Mouse (Mus musculus): ENCODE results near the gene Lrrc46. TPM values are rescaled to one million over a fixed set of nuclear protein-coding genes. Genes with fewer than 3 reads are reported as not detected.

Gene Lrrc46
- 0.35 and 0.48 TPM in 2 replicates for polyA plus RNA-seq (2016; fragmentation: Nextera tagmentation; extraction: Ambion mirVana)

GRCm38 (mm10) chr11:97041022-97041899 is at the start of gene Lrrc46, which contains the start of gene Mrpl10:
Lrrc46 (minus strand) TSS chr11:97041407.
Mrpl10 (plus strand) TSS chr11:97041560.
- Histone ChIP-seq H3K4me3 (peak within 1 kb of the TSS; percentile 90), H3K9me3 (replicated peaks) (no peaks in the 10 kb centered on the region), H3K4me2 (peak within 1 kb of the TSS; percentile 91), H3K4me1 (peaks cover 27% of the 10 kb centered on the region), H3K36me3 (peaks cover 29% of the 10 kb centered on the region), H3K27me3 (replicated peaks) (no peaks in the 10 kb centered on the region), H3K9ac (peak within 1 kb of the TSS; percentile 85), H3K27ac (peak within 1 kb of the TSS; percentile 80)
- 2% methylated on average over 47 of the region's 48 CpGs for WGBS (ENCODE audit: insufficient replicate concordance)
- ATAC-seq = peak; percentile 85

- peaks cover 41% of the 10 kb centered on the region for H3K27me3 ChIP-seq (replicated peaks)
- H3K4me2 ChIP-seq = no peak overlapping the region
- H3K27ac ChIP-seq = no peak overlapping the region
- no peaks in the 10 kb centered on the region for H3K4me1 ChIP-seq
- H3K9ac ChIP-seq = no peak overlapping the region
- 41% methylated on average over 6 of the region's 6 CpGs for WGBS (ENCODE audit: insufficient replicate concordance)
- H3K9me3 ChIP-seq (replicated peaks) = 0 out of 2 replicates have a peak, but pooled peaks cover 6% of the 10 kb centered on the region
- no peaks in the 10 kb centered on the region for H3K36me3 ChIP-seq
- H3K4me3 ChIP-seq = no peak overlapping the region
- ATAC-seq = no peak
These were observed 45.2 kb upstream of the Lrrc46 start for GRCm38 (mm10) chr11:97086365-97086764.

- WGBS (ENCODE audit: insufficient replicate concordance) = 75% methylated on average over 15 of the region's 15 CpGs
- H3K9ac ChIP-seq = no peak overlapping the region
These were observed 43.8 kb upstream of the Lrrc46 start for GRCm38 (mm10) chr11:97084821-97085505.

GRCm38 (mm10) chr11:97083401-97084140 is 42.4 kb upstream of the Lrrc46 start:
- ATAC-seq = no peak; the same call in 1 of the 2 replicates
- H3K9ac ChIP-seq = no peak overlapping the region
- peaks cover 49% of the 10 kb centered on the region for H3K27me3 ChIP-seq (replicated peaks)
- H3K4me1 ChIP-seq = no peaks in the 10 kb centered on the region
- no peak overlapping the region for H3K27ac ChIP-seq
- 0 out of 2 replicates have a peak, but pooled peaks cover 2% of the 10 kb centered on the region for H3K9me3 ChIP-seq (replicated peaks)
- H3K36me3 ChIP-seq = no peaks in the 10 kb centered on the region
- no peak overlapping the region for H3K4me2 ChIP-seq
- no peak overlapping the region for H3K4me3 ChIP-seq
- WGBS (ENCODE audit: insufficient replicate concordance) = 26% methylated on average over 22 of the region's 22 CpGs

More at GRCm38 (mm10) chr11:97084821-97085505, 43.8 kb upstream of the Lrrc46 start:
- Histone ChIP-seq H3K4me1 (no peaks in the 10 kb centered on the region), H3K36me3 (no peaks in the 10 kb centered on the region), H3K27ac (no peak overlapping the region), H3K27me3 (replicated peaks) (peaks cover 45% of the 10 kb centered on the region), H3K9me3 (replicated peaks) (0 out of 2 replicates have a peak, but pooled peaks cover 6% of the 10 kb centered on the region), H3K4me3 (no peak overlapping the region), H3K4me2 (no peak overlapping the region)
- no peak for ATAC-seq

GRCm38 (mm10) chr11:97082977-97083376 is 41.8 kb upstream of the Lrrc46 start:
- no peak for ATAC-seq
- H3K4me2 ChIP-seq = no peak overlapping the region
- H3K4me3 ChIP-seq = no peak overlapping the region

GRCm38 (mm10) chr11:97080291-97080690 is 39.1 kb upstream of the Lrrc46 start:
- 30% methylated on average over 9 of the region's 9 CpGs for WGBS (ENCODE audit: insufficient replicate concordance)
- H3K4me1 ChIP-seq = no peaks in the 10 kb centered on the region
- H3K4me2 ChIP-seq = no peak overlapping the region
- no peaks in the 10 kb centered on the region for H3K9me3 ChIP-seq (replicated peaks)
- H3K9ac ChIP-seq = no peak overlapping the region
- H3K36me3 ChIP-seq = no peaks in the 10 kb centered on the region
- ATAC-seq = no peak
- H3K27me3 ChIP-seq (replicated peaks) = peaks cover 41% of the 10 kb centered on the region
- H3K27ac ChIP-seq = no peak overlapping the region
- no peak overlapping the region for H3K4me3 ChIP-seq

More at GRCm38 (mm10) chr11:97082977-97083376, 41.8 kb upstream of the Lrrc46 start:
- H3K27ac ChIP-seq = no peak overlapping the region
- H3K9me3 ChIP-seq (replicated peaks) = no peaks in the 10 kb centered on the region
- peaks cover 49% of the 10 kb centered on the region for H3K27me3 ChIP-seq (replicated peaks)
- H3K4me1 ChIP-seq = no peaks in the 10 kb centered on the region
- no peaks in the 10 kb centered on the region for H3K36me3 ChIP-seq
- H3K9ac ChIP-seq = no peak overlapping the region
- WGBS (ENCODE audit: insufficient replicate concordance) = 32% methylated on average over 11 of the region's 11 CpGs

GRCm38 (mm10) chr11:97078751-97079150 is 37.5 kb upstream of the Lrrc46 start:
- H3K9me3 ChIP-seq (replicated peaks) = no peaks in the 10 kb centered on the region
- H3K9ac ChIP-seq = no peak overlapping the region
- H3K4me2 ChIP-seq = no peak overlapping the region
- no peaks in the 10 kb centered on the region for H3K36me3 ChIP-seq
- no peak overlapping the region for H3K27ac ChIP-seq
- no peaks in the 10 kb centered on the region for H3K4me1 ChIP-seq
- ATAC-seq = no peak
- H3K4me3 ChIP-seq = no peak overlapping the region
- peaks cover 26% of the 10 kb centered on the region for H3K27me3 ChIP-seq (replicated peaks)
- 30% methylated on average over 4 of the region's 4 CpGs for WGBS (ENCODE audit: insufficient replicate concordance)

GRCm38 (mm10) chr11:97074235-97074634 is 33.0 kb upstream of the Lrrc46 start:
- Histone ChIP-seq H3K4me2 (no peak overlapping the region), H3K4me1 (no peaks in the 10 kb centered on the region), H3K9me3 (replicated peaks) (no peaks in the 10 kb centered on the region), H3K27me3 (replicated peaks) (no peaks in the 10 kb centered on the region), H3K9ac (no peak overlapping the region), H3K27ac (no peak overlapping the region), H3K4me3 (no peak overlapping the region), H3K36me3 (no peaks in the 10 kb centered on the region)
- WGBS (ENCODE audit: insufficient replicate concordance) = 47% methylated on average over 8 of the region's 8 CpGs
- ATAC-seq = no peak

- Histone ChIP-seq H3K9me3 (replicated peaks) (no peaks in the 10 kb centered on the region), H3K4me2 (no peak overlapping the region), H3K36me3 (peaks cover 8% of the 10 kb centered on the region), H3K9ac (no peak overlapping the region), H3K27ac (no peak overlapping the region), H3K4me1 (no peaks in the 10 kb centered on the region), H3K4me3 (no peak overlapping the region), H3K27me3 (replicated peaks) (no peaks in the 10 kb centered on the region)
- ATAC-seq = no peak
- WGBS (ENCODE audit: insufficient replicate concordance) = 22% methylated on average over 3 of the region's 3 CpGs
These were observed 31.3 kb upstream of the Lrrc46 start for GRCm38 (mm10) chr11:97072533-97072932.

GRCm38 (mm10) chr11:97071129-97071528 is 29.9 kb upstream of the Lrrc46 start:
- Histone ChIP-seq H3K27ac (no peak overlapping the region), H3K4me2 (no peak overlapping the region), H3K27me3 (replicated peaks) (no peaks in the 10 kb centered on the region), H3K4me1 (no peaks in the 10 kb centered on the region), H3K9ac (no peak overlapping the region), H3K4me3 (no peak overlapping the region), H3K36me3 (peaks cover 22% of the 10 kb centered on the region), H3K9me3 (replicated peaks) (no peaks in the 10 kb centered on the region)
- ATAC-seq = no peak
- 52% methylated on average over 1 of the region's 1 CpGs for whole genome bisulfite sequencing (ENCODE audit: insufficient replicate concordance)

- no peak for ATAC-seq
- H3K9me3 ChIP-seq (replicated peaks) = no peaks in the 10 kb centered on the region
- H3K9ac ChIP-seq = no peak overlapping the region
- no peaks in the 10 kb centered on the region for H3K27me3 ChIP-seq (replicated peaks)
- 59% methylated on average over 2 of the region's 2 CpGs for WGBS (ENCODE audit: insufficient replicate concordance)
- peaks cover 23% of the 10 kb centered on the region for H3K36me3 ChIP-seq
- H3K4me1 ChIP-seq = no peaks in the 10 kb centered on the region
- H3K4me2 ChIP-seq = no peak overlapping the region
- no peak overlapping the region for H3K27ac ChIP-seq
- no peak overlapping the region for H3K4me3 ChIP-seq
These were observed 28.6 kb upstream of the Lrrc46 start for GRCm38 (mm10) chr11:97069770-97070169.

Data from liver, embryonic 12.5 days (tissue).